Mouse (Mus musculus): Measurements from ENCODE around the gene Tmem56. TPM values are rescaled to one million over a fixed set of nuclear protein-coding genes. Genes with fewer than 3 reads are reported as not detected.

Tmem56 gene
- polyA plus RNA-seq, 1 experiment from 2014 or later, result 1.7 TPM

DNA sequence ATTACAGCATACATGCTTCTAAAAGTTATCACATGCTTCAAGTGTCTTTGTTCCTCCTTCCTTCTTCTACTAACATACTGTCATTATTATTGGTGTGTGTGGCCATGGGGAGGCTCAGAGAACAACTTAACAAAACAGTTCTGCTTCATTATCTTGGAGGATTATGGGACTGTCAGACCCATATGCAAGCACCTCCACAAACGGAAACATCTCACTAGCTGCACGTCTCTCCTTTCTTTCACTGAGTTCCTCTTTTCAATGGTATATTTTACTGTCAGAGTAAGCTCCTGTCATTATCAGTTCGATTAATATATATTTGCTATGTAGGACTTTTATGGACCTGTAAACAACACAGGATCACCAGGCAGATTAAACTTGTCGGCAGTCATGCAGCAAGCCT lies 122.5 kb downstream of the Tmem56 start:
- Histone ChIP-seq H3K27me3 (ENCODE audit: insufficient read depth, low read length) (no peaks in the 10 kb centered on the region), H3K9me3 (replicated peaks; ENCODE audit: low read length) (no peaks in the 10 kb centered on the region), H3K36me3 (ENCODE audit: insufficient read depth, low read length) (no peaks in the 10 kb centered on the region), H3K4me3 (replicated peaks; ENCODE audit: low read depth, low read length) (no peak overlapping the region), H3K4me1 (replicated peaks; ENCODE audit: insufficient read depth, low read length) (no peaks in the 10 kb centered on the region), H3K9ac (ENCODE audit: low read depth, low read length) (no peak overlapping the region), H3K27ac (no peak overlapping the region), H3K4me2 (ENCODE audit: low read length) (no peak overlapping the region)
- ATAC-seq (replicated peaks; ENCODE audit: low FRiP score, low read depth), result no peak
- DNase-seq (ENCODE audit: low spot score), result no peak
- 56% methylated on average over 4 of the region's 4 CpGs for WGBS
- no peak for TF ChIP-seq CTCF (IDR thresholded peaks at IDR 0.05; ENCODE audit: low read depth)

DNA sequence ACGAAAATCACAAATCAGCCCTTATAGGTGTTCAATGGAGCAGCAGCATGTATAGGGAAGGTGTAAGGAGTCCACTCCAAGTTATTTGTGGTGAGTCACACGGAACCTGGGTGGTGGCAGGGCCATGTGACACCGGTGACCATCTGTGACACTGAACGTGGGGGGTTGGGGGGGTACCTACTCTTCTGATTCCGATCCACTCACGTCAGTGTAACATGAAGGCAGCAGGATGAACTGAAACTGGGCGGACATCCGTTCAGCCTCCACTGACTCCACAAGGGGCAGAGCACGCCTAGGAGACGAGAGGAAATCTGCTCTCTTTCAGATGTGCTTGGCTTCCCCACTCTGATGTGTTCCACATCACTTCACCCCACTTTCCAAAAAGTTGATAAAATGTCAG lies 123.3 kb downstream of the Tmem56 start:
- ATAC-seq (replicated peaks; ENCODE audit: low FRiP score, low read depth), result no peak; the same call in 1 of the 2 replicates
- DNase-seq (ENCODE audit: low spot score), result no peak
- Histone ChIP-seq H3K9me3 (replicated peaks; ENCODE audit: low read length) (no peaks in the 10 kb centered on the region), H3K9ac (ENCODE audit: low read depth, low read length) (no peak overlapping the region), H3K27me3 (ENCODE audit: insufficient read depth, low read length) (no peaks in the 10 kb centered on the region), H3K4me3 (replicated peaks; ENCODE audit: low read depth, low read length) (no peak overlapping the region), H3K4me1 (replicated peaks; ENCODE audit: insufficient read depth, low read length) (no peaks in the 10 kb centered on the region), H3K27ac (no peak overlapping the region), H3K4me2 (ENCODE audit: low read length) (no peak overlapping the region), H3K36me3 (ENCODE audit: insufficient read depth, low read length) (no peaks in the 10 kb centered on the region)
- WGBS, result 72% methylated on average over 10 of the region's 10 CpGs
- no peak for TF ChIP-seq CTCF (IDR thresholded peaks at IDR 0.05; ENCODE audit: low read depth)

DNA sequence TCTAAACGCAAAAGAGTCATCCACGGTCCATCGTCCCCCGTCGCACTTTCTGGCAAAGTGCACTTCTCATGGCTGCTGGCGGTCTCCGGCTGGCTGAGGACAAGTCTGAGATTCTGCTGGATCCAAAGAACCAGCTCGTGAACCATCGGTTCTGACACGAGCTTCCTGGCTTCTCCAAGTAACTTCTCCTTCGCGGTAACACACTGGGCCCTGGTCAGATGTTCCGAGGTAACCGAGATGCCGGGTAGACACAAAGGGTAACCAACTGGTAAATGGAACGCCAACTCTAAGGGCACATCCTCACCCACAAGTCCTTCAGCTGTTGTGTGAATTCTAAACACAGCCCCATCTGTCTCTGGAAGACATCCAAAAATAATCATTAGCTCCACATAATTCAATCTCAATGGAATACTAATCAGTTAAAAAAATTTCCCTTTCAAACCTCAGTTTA lies 124.0 kb downstream of the Tmem56 start:
- Histone ChIP-seq H3K9ac (ENCODE audit: low read depth, low read length) (no peak overlapping the region), H3K9me3 (replicated peaks; ENCODE audit: low read length) (no peaks in the 10 kb centered on the region), H3K4me1 (replicated peaks; ENCODE audit: insufficient read depth, low read length) (no peaks in the 10 kb centered on the region), H3K36me3 (ENCODE audit: insufficient read depth, low read length) (no peaks in the 10 kb centered on the region), H3K27me3 (ENCODE audit: insufficient read depth, low read length) (no peaks in the 10 kb centered on the region), H3K27ac (no peak overlapping the region), H3K4me3 (replicated peaks; ENCODE audit: low read depth, low read length) (no peak overlapping the region), H3K4me2 (ENCODE audit: low read length) (no peak overlapping the region)
- TF ChIP-seq CTCF (IDR thresholded peaks at IDR 0.05; ENCODE audit: low read depth), result no peak
- ATAC-seq (replicated peaks; ENCODE audit: low FRiP score, low read depth), result no peak
- DNase-seq (ENCODE audit: low spot score), result no peak
- WGBS, result 92% methylated on average over 16 of the region's 16 CpGs

DNA sequence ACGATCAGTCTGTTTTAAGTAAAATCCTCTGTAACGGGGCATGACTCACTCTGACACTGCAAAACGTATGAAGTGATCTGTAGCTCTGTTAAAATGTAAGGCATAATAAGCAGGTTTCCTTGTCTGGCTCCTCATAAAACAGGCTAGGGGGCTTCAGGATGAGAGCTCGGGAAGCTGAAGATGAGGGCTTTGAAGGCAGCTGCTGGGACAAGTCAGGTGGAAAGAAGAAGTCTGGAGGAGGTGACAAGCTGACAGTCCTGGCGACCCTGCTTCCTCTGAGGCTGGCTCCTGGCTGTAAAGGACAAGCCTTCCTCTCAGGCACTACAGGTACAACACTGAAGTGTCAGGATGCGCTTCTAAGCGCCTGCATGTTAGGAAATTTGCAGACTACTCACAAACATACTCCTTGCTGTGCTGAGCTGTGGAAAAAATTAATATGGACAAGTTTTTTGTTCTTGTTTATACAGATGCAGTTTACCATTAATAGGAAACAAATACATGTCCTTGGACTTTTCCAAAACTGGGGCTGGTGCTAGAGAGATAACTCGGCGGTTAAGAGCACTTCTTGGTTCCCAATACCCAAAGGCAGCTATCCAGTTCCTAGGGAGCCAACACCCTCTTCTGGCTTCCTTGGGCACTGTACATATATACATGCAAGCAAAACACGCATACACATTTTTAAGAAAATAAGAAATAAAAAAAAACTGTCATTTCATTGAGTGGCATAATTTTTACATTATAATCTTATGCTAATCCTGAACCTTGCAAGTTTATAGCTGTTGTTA lies 125.2 kb downstream of the Tmem56 start:
- Histone ChIP-seq H3K4me3 (replicated peaks; ENCODE audit: low read depth, low read length) (no peak overlapping the region), H3K9me3 (replicated peaks; ENCODE audit: low read length) (no peaks in the 10 kb centered on the region), H3K27me3 (ENCODE audit: insufficient read depth, low read length) (no peaks in the 10 kb centered on the region), H3K9ac (ENCODE audit: low read depth, low read length) (no peak overlapping the region), H3K4me2 (ENCODE audit: low read length) (no peak overlapping the region), H3K27ac (no peak overlapping the region), H3K36me3 (ENCODE audit: insufficient read depth, low read length) (no peaks in the 10 kb centered on the region), H3K4me1 (replicated peaks; ENCODE audit: insufficient read depth, low read length) (no peaks in the 10 kb centered on the region)
- ATAC-seq (replicated peaks; ENCODE audit: low FRiP score, low read depth) (no peak), DNase-seq (ENCODE audit: low spot score) (no peak)
- 63% methylated on average over 10 of the region's 10 CpGs for WGBS
- TF ChIP-seq CTCF (IDR thresholded peaks at IDR 0.05; ENCODE audit: low read depth), result no peak

DNA sequence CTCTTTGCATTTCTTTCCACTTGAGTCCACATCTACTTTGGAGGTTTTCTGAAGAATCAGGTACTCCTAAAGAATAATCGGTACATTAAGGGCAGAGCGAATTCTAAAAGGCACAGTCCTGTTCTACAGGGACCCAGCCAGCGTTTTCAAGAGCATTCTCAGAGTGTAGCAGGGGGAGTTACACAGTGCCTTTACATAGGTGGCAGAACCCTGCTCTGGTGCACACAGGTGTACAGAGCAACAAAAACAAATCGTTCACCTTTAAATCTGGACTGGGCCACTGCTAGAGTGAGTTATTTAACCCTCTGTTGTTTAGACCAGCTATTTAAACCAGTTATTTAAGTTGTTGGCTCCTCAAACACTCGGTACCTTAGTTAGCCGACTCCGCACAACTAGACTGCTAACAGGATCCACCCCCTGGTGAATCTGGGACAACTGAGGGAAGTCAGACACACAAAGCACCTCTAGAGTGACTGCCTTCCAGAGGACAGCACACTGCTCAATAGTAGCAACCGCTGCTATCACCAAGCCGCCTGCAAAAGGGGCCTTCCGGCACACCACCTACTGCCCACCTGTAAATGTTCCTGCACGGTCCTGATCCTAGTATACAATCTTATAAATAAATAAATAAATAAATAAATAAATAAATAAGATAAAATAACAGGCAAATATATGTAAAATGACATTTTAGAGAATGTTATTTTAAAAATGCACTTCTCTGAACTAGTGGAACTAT lies 126.3 kb downstream of the Tmem56 start:
- no peaks in the 10 kb centered on the region for H3K4me1 ChIP-seq (replicated peaks; ENCODE audit: insufficient read depth, low read length)
- WGBS, result 63% methylated on average over 11 of the region's 11 CpGs
- H3K9ac ChIP-seq (ENCODE audit: low read depth, low read length), result no peak overlapping the region
- H3K36me3 ChIP-seq (ENCODE audit: insufficient read depth, low read length), result no peaks in the 10 kb centered on the region
- H3K27me3 ChIP-seq (ENCODE audit: insufficient read depth, low read length), result no peaks in the 10 kb centered on the region
- no peak overlapping the region for H3K27ac ChIP-seq
- no peak for DNase-seq (ENCODE audit: low spot score)
- no peak overlapping the region for H3K4me2 ChIP-seq (ENCODE audit: low read length)
- TF ChIP-seq CTCF (IDR thresholded peaks at IDR 0.05; ENCODE audit: low read depth), result no peak
- H3K4me3 ChIP-seq (replicated peaks; ENCODE audit: low read depth, low read length), result no peak overlapping the region
- H3K9me3 ChIP-seq (replicated peaks; ENCODE audit: low read length), result no peaks in the 10 kb centered on the region
- no peak for ATAC-seq (replicated peaks; ENCODE audit: low FRiP score, low read depth)

DNA sequence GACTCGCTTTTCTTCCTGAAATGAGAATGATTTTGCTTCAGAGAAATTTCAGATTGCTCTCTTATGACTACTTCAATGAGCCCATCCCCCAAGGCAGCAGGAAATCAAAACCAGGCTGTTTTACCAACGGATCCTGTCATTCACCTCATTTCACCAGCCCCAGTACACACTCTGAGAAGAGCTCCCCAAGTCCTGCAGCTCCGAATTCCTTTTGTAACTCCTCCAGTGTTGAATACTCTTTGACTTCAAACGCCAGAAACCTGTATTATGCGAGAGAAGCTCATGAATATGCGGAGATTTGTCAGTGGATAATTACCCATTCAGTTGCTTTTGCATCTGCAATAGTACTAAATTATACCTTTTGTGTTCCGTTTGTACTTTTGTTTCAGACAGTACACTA lies 126.9 kb downstream of the Tmem56 start:
- TF ChIP-seq CTCF (IDR thresholded peaks at IDR 0.05; ENCODE audit: low read depth), result no peak
- Histone ChIP-seq H3K4me2 (ENCODE audit: low read length) (no peak overlapping the region), H3K4me1 (replicated peaks; ENCODE audit: insufficient read depth, low read length) (no peaks in the 10 kb centered on the region), H3K9me3 (replicated peaks; ENCODE audit: low read length) (no peaks in the 10 kb centered on the region), H3K9ac (ENCODE audit: low read depth, low read length) (no peak overlapping the region), H3K4me3 (replicated peaks; ENCODE audit: low read depth, low read length) (no peak overlapping the region), H3K27me3 (ENCODE audit: insufficient read depth, low read length) (no peaks in the 10 kb centered on the region), H3K36me3 (ENCODE audit: insufficient read depth, low read length) (no peaks in the 10 kb centered on the region), H3K27ac (no peak overlapping the region)
- ATAC-seq (replicated peaks; ENCODE audit: low FRiP score, low read depth), result no peak
- no peak for DNase-seq (ENCODE audit: low spot score)
- 44% methylated on average over 7 of the region's 7 CpGs for WGBS

Other genes starting within 250 kb of the Tmem56 start
- gene Rwdd3, start 111.4 kb downstream of the Tmem56 start, polyA plus RNA-seq (2015; fragmentation: Nextera tagmentation; extraction: Ambion mirVana), result 8.2 and 8.5 TPM in 2 replicates
- gene Alg14, start 8.7 kb upstream of the Tmem56 start, polyA plus RNA-seq (2015; fragmentation: Nextera tagmentation; extraction: Ambion mirVana), result 38.2 and 40.0 TPM in 2 replicates
- 444 and 480 TPM in 2 replicates for gene Cnn3, start 143.4 kb upstream of the Tmem56 start, polyA plus RNA-seq (2015; fragmentation: Nextera tagmentation; extraction: Ambion mirVana)
- 16.9 and 18.2 TPM in 2 replicates for gene Slc44a3, start 249.3 kb upstream of the Tmem56 start, polyA plus RNA-seq (2015; fragmentation: Nextera tagmentation; extraction: Ambion mirVana)

All from kidney, postnatal 0 days (tissue).